Mouse (Mus musculus) testis, adult 2 months (tissue): ENCODE measurements around the gene Hist1h4b.

Experiments
- CTCF ChIP-seq: fragments of 200-500 bp; IDR thresholded peaks from 2 replicates; pipeline ENCODE4 v1.5.1; 2012; ENCODE audit warnings: low read depth, mild to moderate bottlenecking, inconsistent platforms, low read length, moderate library complexity; ENCODE audit not compliant: control insufficient read depth, insufficient read depth, insufficient replicate concordance
- POLR2A ChIP-seq: fragments of 200-500 bp; IDR thresholded peaks from 2 replicates; pipeline ENCODE4 v1.6.1; 2012; ENCODE audit warnings: low read depth, mild to moderate bottlenecking, inconsistent platforms, low read length, moderate library complexity; ENCODE audit not compliant: control insufficient read depth

- no peak for TF ChIP-seq CTCF
- no peak for TF ChIP-seq POLR2A
Observed at GRCm38 (mm10) chr13:23728472-23729191, 28.2 kb upstream of the Hist1h4b start.
